Mouse (Mus musculus): Measurements from ENCODE around the gene Gm20604.

GRCm38 (mm10) chr12:102701691-102702207, 56.7 kb downstream of the Gm20604 start:
- no peak for TF ChIP-seq CTCF (IDR thresholded peaks at IDR 0.05; ENCODE audit: low read depth, low read length)
- no peak for TF ChIP-seq POLR2AphosphoS5 (IDR thresholded peaks at IDR 0.05; ENCODE audit: insufficient replicate concordance, low read depth, low read length)

Measured in G1E (cell line).